Mouse (Mus musculus) E14TG2a.4 (cell line): ENCODE results near the gene Sec61a2.

Source experiments
- CTCF ChIP-seq: conservative IDR thresholded peaks from 2 replicates; pipeline ENCODE4 v1.5.1; 2014; ENCODE audit warnings: low read length
- POU5F1 ChIP-seq: IDR thresholded peaks from 2 replicates; pipeline ENCODE4 v1.6.1; 2014; ENCODE audit warnings: low read length, borderline replicate concordance

DNA sequence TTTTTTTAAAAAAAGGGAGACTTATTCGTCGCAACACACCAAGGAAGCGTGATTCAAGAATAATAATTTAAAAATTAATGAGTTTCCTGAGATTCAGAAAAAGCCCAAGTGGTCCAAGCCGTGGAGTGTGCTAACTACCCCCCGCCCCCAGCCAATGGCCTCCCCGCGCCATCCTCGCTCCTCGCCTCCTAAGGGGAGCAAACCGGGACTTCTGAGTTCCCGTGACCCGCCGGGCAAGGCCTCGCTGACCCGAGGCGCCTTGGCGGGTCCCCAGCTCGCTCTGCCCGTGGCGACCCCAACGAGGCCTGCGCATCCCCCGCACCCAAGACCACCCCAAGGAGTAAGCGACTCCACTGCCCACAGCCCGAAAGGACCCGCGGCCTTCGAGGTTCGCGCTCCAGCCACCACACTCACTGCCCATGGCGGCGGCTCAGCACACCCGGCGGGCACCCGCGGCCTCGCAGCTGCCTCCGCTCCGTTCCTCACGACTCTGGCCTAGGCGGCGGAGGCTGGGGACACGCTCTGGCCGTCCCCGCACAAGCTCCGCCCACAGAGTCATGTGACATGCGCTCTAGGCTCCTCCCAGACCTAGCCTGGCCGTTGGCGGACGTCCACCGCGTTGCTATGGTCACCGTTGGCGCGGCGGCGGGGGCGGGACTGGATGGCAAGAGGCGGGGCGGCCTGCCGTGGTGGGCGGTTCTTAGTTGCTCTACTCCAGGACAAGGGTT, at the start of gene Sec61a2:
- TF ChIP-seq CTCF (no peak), POU5F1 (no peak)
